Mouse (Mus musculus) lung, embryonic 16.5 days (tissue): ENCODE results near the gene Gga2. TPM values are rescaled to one million over a fixed set of nuclear protein-coding genes. Genes with fewer than 3 reads are reported as not detected.

Experiments used
- ATAC-seq: fragments of 200-750 bp; cut with Nextera tagmentation; 2 replicates; pipeline ENCODE4 v1.8.0; 2017; ENCODE audit warnings: low read depth, mild to moderate bottlenecking, moderate library complexity
- H3K27ac ChIP-seq: fragments of 300-500 bp; sonication (generic); 2 replicates; pipeline ENCODE4 v1.5.1; 2014; ENCODE audit warnings: mild to moderate bottlenecking, control low read depth, low read length
- H3K27me3 ChIP-seq: fragments of 300-500 bp; sonication (generic); 2 replicates; pipeline ENCODE4 v1.6.1; 2014; ENCODE audit warnings: low read depth, low read length, mixed read lengths; ENCODE audit not compliant: control insufficient read depth, insufficient read depth
- H3K36me3 ChIP-seq: fragments of 300-500 bp; sonication (generic); 2 replicates; pipeline ENCODE4 v1.6.1; 2014; ENCODE audit warnings: low read length; ENCODE audit not compliant: control insufficient read depth, insufficient read depth
- H3K4me1 ChIP-seq: fragments of 300-500 bp; sonication (generic); replicated peaks from 2 replicates; pipeline ENCODE4 v1.6.1; 2014; ENCODE audit warnings: low read length, mixed read lengths; ENCODE audit not compliant: control insufficient read depth, insufficient read depth
- H3K4me2 ChIP-seq: fragments of 300-500 bp; sonication (generic); 2 replicates; pipeline ENCODE4 v1.6.1; 2014; ENCODE audit warnings: low read depth, low read length, control low read depth
- H3K4me3 ChIP-seq: fragments of 300-500 bp; sonication (generic); 2 replicates; pipeline ENCODE4 v1.5.1; 2014; ENCODE audit warnings: mild to moderate bottlenecking, low read length, control low read depth
- H3K9ac ChIP-seq: fragments of 300-500 bp; sonication (generic); 2 replicates; pipeline ENCODE4 v1.6.1; 2014; ENCODE audit warnings: low read length, control low read depth
- H3K9me3 ChIP-seq: fragments of 300-500 bp; sonication (generic); 2 replicates; pipeline ENCODE4 v1.6.1; 2016; ENCODE audit warnings: low read length; ENCODE audit not compliant: control insufficient read depth
- WGBS: fragments of 180-500 bp; shearing (Covaris S2); extraction: QIAGEN DNeasy Blood & Tissue Kit; methylation state at CpG from one replicate; pipeline ENCODE4 v1.1.7; 2014; 5-methylcytosine and 5-hydroxymethylcytosine counted together
- polyA plus RNA-seq: library from polyadenylated mRNA; unstranded; fragments of >200 nt; fragmentation: Nextera tagmentation; extraction: Ambion mirVana; gene quantifications from 2 replicates; pipeline ENCODE4 v1.2.1, GENCODE M21; 2015

Gga2 gene
- polyA plus RNA-seq, 1 experiment from 2014 or later: 67.3 TPM

DNA sequence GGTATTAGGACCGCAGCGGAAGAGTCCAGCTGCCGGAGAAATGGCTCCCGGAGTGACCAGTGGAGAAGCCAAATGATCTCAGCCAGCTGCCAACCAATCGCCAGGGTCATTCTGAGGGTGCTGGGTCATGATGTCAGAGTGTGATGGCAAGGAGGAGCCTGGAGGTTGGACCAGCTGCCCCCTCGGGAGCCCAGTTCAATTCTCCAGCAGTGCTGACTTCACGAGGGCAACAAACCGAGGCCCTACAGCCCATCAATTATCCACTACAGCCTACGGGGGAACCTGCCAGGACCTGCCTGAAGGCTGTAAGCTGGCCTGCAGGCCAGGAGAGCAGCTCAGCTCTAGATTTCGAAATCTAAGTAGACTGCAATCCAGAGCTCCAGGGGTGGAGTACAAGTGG lies 5.3 kb downstream of the Gga2 start:
- H3K4me2 ChIP-seq: no peak overlapping the region
- H3K27me3 ChIP-seq: no peaks in the 10 kb centered on the region
- peaks cover 2% of the 10 kb centered on the region; the same call in 1 of the 2 replicates for H3K36me3 ChIP-seq
- no peak for ATAC-seq
- WGBS: 40% methylated on average over 10 of the region's 10 CpGs
- peaks cover 21% of the 10 kb centered on the region for H3K4me1 ChIP-seq
- H3K4me3 ChIP-seq: no peak overlapping the region
- no peak overlapping the region for H3K27ac ChIP-seq
- H3K9me3 ChIP-seq: no peaks in the 10 kb centered on the region
- no peak overlapping the region for H3K9ac ChIP-seq

DNA sequence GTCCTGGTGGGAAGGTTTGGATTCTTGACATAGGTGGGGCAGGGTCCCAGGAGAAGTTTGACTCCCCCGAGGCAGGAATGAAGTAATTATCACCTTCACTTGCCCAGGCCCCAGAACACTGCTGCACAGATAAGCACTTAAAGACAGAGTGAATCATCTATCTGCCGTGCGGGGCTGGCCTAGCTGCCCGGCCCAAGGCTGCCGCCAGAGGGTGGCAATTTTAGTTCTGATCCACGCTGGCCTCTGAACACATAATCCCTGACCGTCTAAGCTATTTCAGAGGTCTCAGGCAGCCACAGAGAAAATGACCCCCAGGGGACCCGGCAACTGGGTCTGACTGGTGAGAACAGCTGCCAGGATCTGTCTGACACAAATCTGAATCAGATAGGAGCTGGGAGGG lies 5.9 kb downstream of the Gga2 start:
- WGBS: 39% methylated on average over 8 of the region's 8 CpGs
- ATAC-seq: peak; percentile 36; the same call in 1 of the 2 replicates
- peaks cover 21% of the 10 kb centered on the region for H3K4me1 ChIP-seq
- H3K9me3 ChIP-seq: no peaks in the 10 kb centered on the region
- peaks cover 5% of the 10 kb centered on the region; the same call in 1 of the 2 replicates for H3K36me3 ChIP-seq
- H3K4me3 ChIP-seq: no peak overlapping the region
- H3K27me3 ChIP-seq: no peaks in the 10 kb centered on the region
- no peak overlapping the region for H3K4me2 ChIP-seq
- no peak overlapping the region for H3K9ac ChIP-seq
- H3K27ac ChIP-seq: no peak overlapping the region

DNA sequence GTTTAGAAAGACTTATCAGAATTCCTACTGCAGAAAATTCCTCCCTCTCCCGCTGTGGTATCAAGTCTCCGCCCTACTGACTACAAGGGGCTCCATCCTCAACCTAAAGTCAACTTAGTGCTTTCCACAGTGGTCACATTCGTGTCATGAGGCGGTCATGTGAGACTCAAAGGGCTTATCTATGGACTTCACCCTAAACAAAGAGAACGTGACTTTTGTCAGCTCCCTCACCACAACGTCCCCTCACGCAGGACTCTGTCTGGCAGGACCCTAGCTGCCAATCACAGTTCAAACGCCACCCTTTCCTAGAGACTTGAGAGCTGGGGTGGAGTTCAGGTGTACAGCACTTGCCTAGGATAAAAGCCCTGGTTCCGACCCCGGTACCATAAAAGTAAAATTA lies 8.1 kb downstream of the Gga2 start:
- no peak overlapping the region for H3K4me2 ChIP-seq
- H3K4me1 ChIP-seq: peaks cover 4% of the 10 kb centered on the region; the same call in 1 of the 2 replicates
- H3K4me3 ChIP-seq: no peak overlapping the region
- H3K36me3 ChIP-seq: peaks cover 7% of the 10 kb centered on the region; the same call in 1 of the 2 replicates
- no peaks in the 10 kb centered on the region for H3K27me3 ChIP-seq
- no peak for ATAC-seq
- no peaks in the 10 kb centered on the region for H3K9me3 ChIP-seq
- H3K9ac ChIP-seq: no peak overlapping the region
- 69% methylated on average over 10 of the region's 10 CpGs for WGBS
- H3K27ac ChIP-seq: no peak overlapping the region

DNA sequence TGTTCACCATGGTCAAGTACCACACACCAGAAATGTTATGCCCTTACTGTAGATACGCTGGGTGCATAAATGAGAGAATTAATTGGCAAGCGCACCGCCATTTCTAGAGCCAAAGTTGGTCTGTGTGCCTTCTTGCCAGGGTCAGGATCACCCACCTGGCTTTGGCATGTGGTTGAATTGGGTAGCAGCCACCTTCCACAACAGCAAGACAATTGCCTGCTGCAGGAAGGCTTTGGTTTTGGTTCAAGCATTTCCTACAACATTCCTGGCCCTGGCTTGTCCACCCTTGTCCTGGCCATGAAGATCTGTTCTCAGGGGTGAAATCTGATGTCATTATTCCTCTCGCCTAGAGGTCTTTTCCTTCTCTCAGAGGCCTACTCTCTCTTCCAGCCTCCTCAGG lies 8.7 kb downstream of the Gga2 start:
- ATAC-seq: no peak
- Histone ChIP-seq H3K36me3 (peaks cover 7% of the 10 kb centered on the region; the same call in 1 of the 2 replicates), H3K27ac (no peak overlapping the region), H3K4me1 (peaks cover 4% of the 10 kb centered on the region; the same call in 1 of the 2 replicates), H3K4me3 (no peak overlapping the region), H3K9me3 (no peaks in the 10 kb centered on the region), H3K4me2 (no peak overlapping the region), H3K27me3 (no peaks in the 10 kb centered on the region), H3K9ac (no peak overlapping the region)
- 94% methylated on average over 4 of the region's 4 CpGs for WGBS

DNA sequence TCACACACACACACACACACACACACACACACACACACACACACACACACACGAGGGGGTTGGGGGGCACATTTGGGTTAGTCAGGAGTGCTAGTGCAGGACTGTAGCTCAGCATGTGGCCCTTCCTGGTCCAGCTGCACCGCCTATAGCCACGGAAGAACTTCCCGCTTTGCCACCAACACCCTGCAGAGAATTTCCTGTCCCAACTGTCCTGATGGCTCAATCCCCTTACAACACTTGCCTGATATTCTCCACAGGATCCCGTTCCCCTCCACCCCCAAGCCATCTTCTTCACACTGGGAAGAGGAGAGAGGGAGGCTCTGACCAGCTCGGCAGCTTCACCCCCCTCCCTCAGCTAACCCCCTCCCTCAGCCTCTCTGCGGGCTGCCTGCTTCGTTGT lies 20.6 kb downstream of the Gga2 start:
- H3K4me1 ChIP-seq: no peaks in the 10 kb centered on the region
- no peak overlapping the region for H3K4me2 ChIP-seq
- no peak for ATAC-seq
- no peak overlapping the region for H3K4me3 ChIP-seq
- no peak overlapping the region for H3K9ac ChIP-seq
- WGBS: 75% methylated on average over 8 of the region's 8 CpGs
- no peaks in the 10 kb centered on the region for H3K27me3 ChIP-seq
- no peak overlapping the region for H3K27ac ChIP-seq
- no peaks in the 10 kb centered on the region for H3K9me3 ChIP-seq
- H3K36me3 ChIP-seq: peaks cover 34% of the 10 kb centered on the region

DNA sequence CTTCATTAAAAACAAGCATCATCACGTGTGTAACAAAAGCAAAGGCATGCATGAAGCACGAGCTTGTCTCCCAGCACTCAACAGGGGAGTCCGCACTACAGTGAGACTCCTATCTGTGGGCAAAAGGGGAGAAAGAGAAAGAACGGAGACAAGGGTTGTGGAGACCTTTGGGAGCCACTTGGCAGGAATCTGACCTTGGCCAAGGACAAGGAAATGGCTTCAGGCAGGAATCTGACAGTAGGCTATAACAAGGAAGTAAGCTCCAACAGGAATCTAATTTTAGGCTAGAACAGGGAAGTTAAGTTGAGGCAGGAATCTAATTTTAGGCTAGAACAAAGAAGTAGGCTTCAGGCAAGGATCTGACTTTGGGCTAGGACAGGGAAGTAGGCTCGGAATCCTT lies 25.1 kb downstream of the Gga2 start:
- no peak for ATAC-seq

DNA sequence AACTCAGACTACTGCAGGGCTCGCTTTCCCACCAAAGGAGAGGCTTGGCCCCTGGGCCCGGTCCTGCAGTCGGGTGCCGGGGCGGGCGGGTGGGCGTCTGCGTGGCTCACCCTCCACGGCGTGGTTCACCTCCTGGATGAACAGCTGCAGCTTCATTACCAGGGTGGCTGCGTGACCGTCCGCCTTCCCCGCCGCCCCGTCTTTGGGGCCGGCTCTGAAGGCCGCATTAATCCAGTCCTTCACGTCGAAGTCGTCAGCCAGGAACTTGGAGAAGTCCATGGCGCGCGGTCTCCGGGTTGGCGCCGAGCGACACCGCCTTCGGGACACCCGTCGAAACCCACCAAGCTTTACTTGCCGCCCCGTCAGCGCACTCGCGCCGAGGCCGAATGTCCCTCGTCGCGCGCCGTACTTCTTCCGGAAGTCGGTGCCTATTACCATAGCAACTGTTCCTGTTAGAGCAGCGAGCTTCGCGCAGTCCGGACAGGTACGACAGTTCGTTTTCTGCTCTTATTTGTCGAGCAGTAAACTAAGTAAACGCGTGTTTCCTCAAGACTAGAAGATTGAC lies 39.6 kb downstream of the Gga2 start, which contains the start of gene Cog7:
Gene Cog7 (minus strand): TSS at position 405 of the 565 bp plus-strand sequence.
- peak within 1 kb of the TSS; percentile 74 for H3K9ac ChIP-seq
- ATAC-seq: peak; percentile 91
- under 1% methylated on average over 55 of the region's 55 CpGs for WGBS
- H3K36me3 ChIP-seq: no peaks in the 10 kb centered on the region
- H3K27ac ChIP-seq: no peak within 1 kb of the TSS
- peak within 1 kb of the TSS; percentile 72 for H3K4me2 ChIP-seq
- peak within 1 kb of the TSS; percentile 64 for H3K4me3 ChIP-seq
- H3K27me3 ChIP-seq: no peaks in the 10 kb centered on the region
- H3K4me1 ChIP-seq: peaks cover 6% of the 10 kb centered on the region; the same call in 1 of the 2 replicates
- no peaks in the 10 kb centered on the region for H3K9me3 ChIP-seq

More for the DNA sequence above, 25.1 kb downstream of the Gga2 start:
- Histone ChIP-seq H3K36me3 (peaks cover 42% of the 10 kb centered on the region), H3K4me2 (no peak overlapping the region), H3K9ac (no peak overlapping the region), H3K27me3 (no peaks in the 10 kb centered on the region), H3K4me1 (no peaks in the 10 kb centered on the region), H3K27ac (no peak overlapping the region), H3K4me3 (no peak overlapping the region), H3K9me3 (no peaks in the 10 kb centered on the region)
- 84% methylated on average over 5 of the region's 5 CpGs for WGBS

DNA sequence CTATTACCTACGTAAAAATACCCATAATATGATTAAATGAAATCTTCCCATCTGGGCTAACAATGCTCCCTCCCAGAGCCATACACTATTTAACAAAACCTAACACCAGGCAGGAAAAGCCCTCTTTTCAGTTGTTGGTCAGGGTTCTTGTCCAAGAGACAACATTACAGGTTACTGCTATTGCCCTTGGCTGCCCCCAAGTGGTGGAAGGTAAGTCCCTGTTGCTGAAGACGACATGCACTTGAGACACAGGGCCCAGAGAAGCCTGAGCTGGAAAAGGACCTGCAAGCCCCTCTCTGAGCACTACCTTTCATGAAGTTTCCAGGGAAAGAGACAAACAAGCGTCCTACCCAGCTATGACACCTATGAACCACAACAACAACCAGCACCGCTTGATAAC lies 46.0 kb downstream of the Gga2 start:
- H3K4me1 ChIP-seq: no peaks in the 10 kb centered on the region
- H3K27ac ChIP-seq: no peak overlapping the region
- WGBS: 62% methylated on average over 4 of the region's 4 CpGs
- no peaks in the 10 kb centered on the region for H3K27me3 ChIP-seq
- no peak for ATAC-seq
- no peaks in the 10 kb centered on the region for H3K9me3 ChIP-seq
- no peak overlapping the region for H3K9ac ChIP-seq
- H3K36me3 ChIP-seq: peaks cover 7% of the 10 kb centered on the region; the same call in 1 of the 2 replicates
- no peak overlapping the region for H3K4me2 ChIP-seq
- no peak overlapping the region for H3K4me3 ChIP-seq

DNA sequence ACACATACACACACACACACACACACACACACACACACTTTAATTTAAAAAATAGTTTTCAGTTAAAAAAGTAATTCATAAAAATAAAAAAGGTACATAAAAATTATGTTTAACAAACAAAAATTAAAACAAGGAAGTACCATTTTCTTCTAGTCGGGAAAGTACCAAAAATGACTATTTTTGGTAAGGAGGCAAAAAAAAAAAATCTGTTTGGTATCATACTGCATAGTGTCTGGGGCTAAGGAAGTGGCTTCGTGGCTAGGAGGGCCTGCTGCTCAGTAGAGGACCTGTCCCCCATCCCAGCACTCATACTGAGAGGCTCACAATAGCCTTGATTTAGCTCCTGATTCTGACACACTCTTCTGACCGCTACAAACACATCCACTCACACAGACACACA lies 49.3 kb downstream of the Gga2 start:
- Histone ChIP-seq H3K4me1 (no peaks in the 10 kb centered on the region), H3K9ac (no peak overlapping the region), H3K27ac (no peak overlapping the region), H3K27me3 (no peaks in the 10 kb centered on the region), H3K9me3 (no peaks in the 10 kb centered on the region), H3K36me3 (peaks cover 9% of the 10 kb centered on the region; the same call in 1 of the 2 replicates), H3K4me3 (no peak overlapping the region), H3K4me2 (no peak overlapping the region)
- 81% methylated on average over 3 of the region's 3 CpGs for WGBS
- ATAC-seq: no peak
